Mouse (Mus musculus): Measurements from ENCODE around the gene Apol9b. TPM values are rescaled to one million over a fixed set of nuclear protein-coding genes. Genes with fewer than 3 reads are reported as not detected.
"Not testable (repeated sequence)": the region's sequence is repeated elsewhere in the genome, so short reads cannot be mapped to it uniquely, and the experiment has no call there.

Gene Apol9b
- polyA plus RNA-seq, 1 experiment from 2014 or later: not detected

DNA sequence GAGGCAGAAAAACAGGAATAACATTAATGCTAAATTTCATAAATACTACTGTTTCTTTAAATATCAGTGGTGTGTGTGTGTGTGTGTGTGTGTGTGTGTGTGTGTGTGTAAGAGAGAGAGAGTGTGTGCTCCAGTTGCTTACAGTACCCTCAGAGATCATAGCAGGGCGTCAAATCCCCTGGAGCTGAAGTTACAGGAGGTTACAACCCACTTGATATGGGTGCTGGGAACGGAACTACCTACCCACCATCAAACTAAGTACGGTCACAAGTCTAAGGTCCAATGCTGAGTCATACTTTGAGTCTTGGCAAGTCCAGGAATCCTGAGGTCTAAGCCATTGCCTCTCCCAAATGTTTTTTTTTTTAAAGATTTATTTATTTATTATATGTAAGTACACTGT, 1.1 kb upstream of the Apol9b start:
- not testable (repeated sequence) for H3K4me2 ChIP-seq; H3K4me1 ChIP-seq; H3K4me3 ChIP-seq (replicated peaks); H3K9me3 ChIP-seq (replicated peaks); ATAC-seq (replicated peaks; ENCODE audit: low FRiP score); H3K27ac ChIP-seq; H3K36me3 ChIP-seq; H3K27me3 ChIP-seq; H3K9ac ChIP-seq
- 89% methylated on average over 3 of the region's 3 CpGs for WGBS

DNA sequence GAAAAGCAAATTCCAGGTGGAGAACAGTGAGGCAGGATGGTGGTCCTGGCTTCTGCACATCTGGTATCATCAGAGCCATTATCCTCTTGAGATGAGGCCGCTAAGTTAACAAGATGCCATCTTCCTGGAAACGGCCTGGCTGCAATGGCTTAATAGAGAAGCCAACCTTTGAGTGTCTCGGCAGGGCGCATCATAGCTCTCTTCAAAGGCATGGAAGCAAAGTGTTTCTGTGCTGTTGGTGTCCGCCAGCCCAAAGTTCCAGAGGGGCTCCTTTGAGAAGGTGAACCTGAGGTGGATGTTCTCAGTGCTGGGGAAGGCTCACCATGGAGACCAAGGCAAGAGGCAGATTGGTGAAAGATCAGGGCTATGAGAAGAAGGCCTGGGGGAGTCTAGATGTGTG, 2.8 kb downstream of the Apol9b start:
- H3K4me2 ChIP-seq: no peak overlapping the region

DNA sequence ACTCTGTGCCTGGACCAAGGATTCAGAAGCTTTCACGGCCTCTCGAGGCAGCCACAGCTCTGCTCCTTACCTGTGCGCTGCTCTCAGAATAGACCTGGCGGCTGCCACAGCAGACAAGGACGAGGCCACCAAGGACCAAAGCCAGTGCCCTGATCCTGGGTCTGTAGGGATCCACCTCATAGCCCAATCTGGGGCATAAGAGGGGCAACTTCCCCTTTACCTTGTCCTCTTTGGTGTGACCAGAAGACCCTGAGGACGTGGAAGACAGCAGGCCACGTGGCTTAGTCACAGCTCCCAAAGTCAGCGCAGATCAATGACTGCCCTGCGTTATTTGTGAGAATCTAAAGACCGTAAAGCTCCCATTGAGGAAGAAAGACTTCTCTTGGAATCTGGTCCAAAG, 4.0 kb downstream of the Apol9b start:
- not testable (repeated sequence) for H3K27ac ChIP-seq; H3K36me3 ChIP-seq; ATAC-seq (replicated peaks; ENCODE audit: low FRiP score); H3K27me3 ChIP-seq; H3K4me3 ChIP-seq (replicated peaks); H3K4me1 ChIP-seq; H3K4me2 ChIP-seq; H3K9ac ChIP-seq; H3K9me3 ChIP-seq (replicated peaks)
- 76% methylated on average over 10 of the region's 10 CpGs for WGBS

More for the DNA sequence above, 2.8 kb downstream of the Apol9b start:
- Histone ChIP-seq H3K27me3 (no peaks in the 10 kb centered on the region), H3K36me3 (no peaks in the 10 kb centered on the region), H3K9me3 (replicated peaks) (no peaks in the 10 kb centered on the region), H3K4me1 (no peaks in the 10 kb centered on the region), H3K4me3 (replicated peaks) (no peak overlapping the region), H3K27ac (no peak overlapping the region), H3K9ac (no peak overlapping the region)
- no peak for ATAC-seq (replicated peaks; ENCODE audit: low FRiP score)
- WGBS: 89% methylated on average over 5 of the region's 5 CpGs

- H3K4me2 ChIP-seq; H3K27me3 ChIP-seq; H3K27ac ChIP-seq; ATAC-seq (replicated peaks; ENCODE audit: low FRiP score); H3K9ac ChIP-seq; H3K36me3 ChIP-seq; H3K4me3 ChIP-seq (replicated peaks); H3K4me1 ChIP-seq; H3K9me3 ChIP-seq (replicated peaks): not testable (repeated sequence)
- WGBS: 81% methylated on average over 8 of the region's 8 CpGs
Observed at GRCm38 (mm10) chr15:77733380-77733779, 4.5 kb downstream of the Apol9b start.

DNA sequence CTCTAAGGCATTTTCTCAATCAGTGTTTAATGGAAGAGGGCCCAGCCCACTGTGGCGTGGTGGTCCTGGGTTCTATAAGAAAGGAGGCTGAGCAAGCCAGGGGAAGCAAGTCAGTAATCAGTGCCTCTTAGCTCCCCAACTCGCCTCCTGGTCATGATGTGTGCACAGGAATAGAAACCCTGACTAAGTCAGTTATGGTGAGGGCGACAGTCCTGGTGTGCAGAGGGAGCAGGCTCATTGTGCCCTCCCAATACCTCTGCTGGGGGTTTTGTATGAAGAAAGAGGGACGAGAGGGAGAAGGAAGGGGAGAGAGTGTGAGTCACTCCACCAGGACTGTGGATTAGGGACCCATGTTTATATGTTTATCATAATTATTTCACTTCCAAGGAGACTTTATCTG, 5.1 kb downstream of the Apol9b start:
- not testable (repeated sequence) for H3K9ac ChIP-seq; H3K4me2 ChIP-seq; H3K4me1 ChIP-seq; H3K27ac ChIP-seq; H3K4me3 ChIP-seq (replicated peaks); H3K9me3 ChIP-seq (replicated peaks); H3K36me3 ChIP-seq; ATAC-seq (replicated peaks; ENCODE audit: low FRiP score); H3K27me3 ChIP-seq
- WGBS: 73% methylated on average over 4 of the region's 4 CpGs

DNA sequence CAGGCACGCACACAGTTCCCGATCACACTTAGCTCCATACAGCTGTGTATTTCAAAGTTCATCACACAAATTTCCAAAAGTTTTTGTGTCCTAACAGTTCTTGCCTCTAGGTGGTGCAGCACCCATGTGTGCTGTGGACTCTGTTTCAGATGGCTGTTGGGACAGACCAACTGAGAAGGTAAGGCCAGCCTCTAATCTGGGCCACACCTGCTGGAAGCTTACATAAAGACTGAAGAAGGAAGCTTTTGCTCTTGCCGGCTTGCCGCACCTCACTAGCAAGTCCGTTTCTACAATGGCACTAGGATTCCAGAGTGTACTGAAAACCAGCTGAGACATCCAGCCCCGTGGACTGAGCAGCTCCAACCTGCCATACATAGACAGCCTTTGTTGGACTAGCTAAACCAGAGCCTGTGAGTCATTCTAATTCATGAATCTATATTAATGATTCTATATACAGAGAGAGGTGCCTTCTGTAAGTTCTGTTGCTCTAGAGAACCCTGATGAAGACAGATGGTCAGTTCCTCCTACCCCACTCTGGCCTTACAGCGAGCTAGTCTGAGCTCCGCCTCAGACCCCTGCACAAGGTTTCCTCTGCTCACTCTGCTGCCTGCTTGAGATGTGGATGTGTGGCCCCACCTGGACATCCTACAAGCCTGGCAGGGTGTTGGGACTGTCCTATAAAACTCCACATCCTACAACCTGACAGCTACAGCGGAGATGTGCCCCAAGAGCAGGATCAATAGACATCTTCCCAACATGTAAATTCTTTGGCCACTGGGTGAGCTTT, 11.9 kb downstream of the Apol9b start:
- Histone ChIP-seq H3K9me3 (replicated peaks) (no peaks in the 10 kb centered on the region), H3K4me3 (replicated peaks) (no peak overlapping the region), H3K4me2 (no peak overlapping the region), H3K36me3 (no peaks in the 10 kb centered on the region), H3K9ac (no peak overlapping the region), H3K27me3 (no peaks in the 10 kb centered on the region), H3K4me1 (no peaks in the 10 kb centered on the region), H3K27ac (no peak overlapping the region)
- 74% methylated on average over 9 of the region's 9 CpGs for WGBS
- no peak for ATAC-seq (replicated peaks; ENCODE audit: low FRiP score)

GRCm38 (mm10) chr15:77741556-77741955, 12.7 kb downstream of the Apol9b start:
- not testable (repeated sequence) for H3K9ac ChIP-seq; H3K4me1 ChIP-seq; H3K4me2 ChIP-seq; H3K36me3 ChIP-seq; H3K9me3 ChIP-seq (replicated peaks); H3K27me3 ChIP-seq; ATAC-seq (replicated peaks; ENCODE audit: low FRiP score); H3K27ac ChIP-seq; H3K4me3 ChIP-seq (replicated peaks)
- WGBS: 87% methylated on average over 6 of the region's 6 CpGs

- no peak overlapping the region for H3K27ac ChIP-seq
- WGBS: 28% methylated on average over 5 of the region's 5 CpGs
- H3K4me1 ChIP-seq: no peaks in the 10 kb centered on the region
- no peak for ATAC-seq (replicated peaks; ENCODE audit: low FRiP score)
- H3K4me2 ChIP-seq: no peak overlapping the region
- H3K36me3 ChIP-seq: no peaks in the 10 kb centered on the region
- no peak overlapping the region for H3K9ac ChIP-seq
- no peak overlapping the region for H3K4me3 ChIP-seq (replicated peaks)
- no peaks in the 10 kb centered on the region for H3K9me3 ChIP-seq (replicated peaks)
- H3K27me3 ChIP-seq: no peaks in the 10 kb centered on the region
Observed at GRCm38 (mm10) chr15:77744632-77745031, 15.8 kb downstream of the Apol9b start.

GRCm38 (mm10) chr15:77745081-77745480, 16.2 kb downstream of the Apol9b start:
- Histone ChIP-seq H3K4me2 (no peak overlapping the region), H3K4me3 (replicated peaks) (no peak overlapping the region), H3K27me3 (no peaks in the 10 kb centered on the region), H3K9ac (no peak overlapping the region), H3K9me3 (replicated peaks) (no peaks in the 10 kb centered on the region), H3K4me1 (no peaks in the 10 kb centered on the region), H3K27ac (no peak overlapping the region), H3K36me3 (no peaks in the 10 kb centered on the region)
- ATAC-seq (replicated peaks; ENCODE audit: low FRiP score): no peak

DNA sequence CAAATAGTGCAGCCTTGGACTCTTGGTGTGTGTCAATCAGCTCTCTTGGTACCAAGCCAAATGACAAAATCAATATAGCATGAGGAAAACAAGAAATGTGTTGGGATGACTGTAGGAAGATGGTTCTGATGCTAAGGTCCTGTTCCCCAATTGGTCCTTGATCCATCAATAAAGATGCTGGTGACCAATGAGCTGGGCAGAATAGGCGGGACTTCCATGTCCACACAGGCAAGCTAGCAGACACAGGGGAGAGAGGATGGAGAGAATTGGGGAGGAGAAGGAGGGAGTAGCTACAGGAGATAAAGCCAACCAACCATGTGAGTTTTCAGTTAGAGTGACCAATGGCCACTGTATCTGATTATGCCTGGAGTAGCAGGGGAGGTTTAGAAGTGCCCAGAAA, 17.5 kb downstream of the Apol9b start:
- Histone ChIP-seq H3K9me3 (replicated peaks) (no peaks in the 10 kb centered on the region), H3K27ac (no peak overlapping the region), H3K4me3 (replicated peaks) (no peak overlapping the region), H3K27me3 (no peaks in the 10 kb centered on the region), H3K9ac (no peak overlapping the region), H3K4me2 (no peak overlapping the region), H3K4me1 (no peaks in the 10 kb centered on the region), H3K36me3 (no peaks in the 10 kb centered on the region)
- WGBS: 90% methylated on average over 1 of the region's 1 CpGs
- ATAC-seq (replicated peaks; ENCODE audit: low FRiP score): no peak

GRCm38 (mm10) chr15:77748414-77748813, 19.6 kb downstream of the Apol9b start:
- H3K27ac ChIP-seq: no peak overlapping the region
- 81% methylated on average over 3 of the region's 3 CpGs for WGBS
- no peak for ATAC-seq (replicated peaks; ENCODE audit: low FRiP score)
- H3K4me2 ChIP-seq: no peak overlapping the region
- H3K9ac ChIP-seq: no peak overlapping the region
- H3K27me3 ChIP-seq: no peaks in the 10 kb centered on the region
- no peaks in the 10 kb centered on the region for H3K36me3 ChIP-seq
- H3K4me1 ChIP-seq: no peaks in the 10 kb centered on the region
- no peaks in the 10 kb centered on the region for H3K9me3 ChIP-seq (replicated peaks)
- H3K4me3 ChIP-seq (replicated peaks): no peak overlapping the region

DNA sequence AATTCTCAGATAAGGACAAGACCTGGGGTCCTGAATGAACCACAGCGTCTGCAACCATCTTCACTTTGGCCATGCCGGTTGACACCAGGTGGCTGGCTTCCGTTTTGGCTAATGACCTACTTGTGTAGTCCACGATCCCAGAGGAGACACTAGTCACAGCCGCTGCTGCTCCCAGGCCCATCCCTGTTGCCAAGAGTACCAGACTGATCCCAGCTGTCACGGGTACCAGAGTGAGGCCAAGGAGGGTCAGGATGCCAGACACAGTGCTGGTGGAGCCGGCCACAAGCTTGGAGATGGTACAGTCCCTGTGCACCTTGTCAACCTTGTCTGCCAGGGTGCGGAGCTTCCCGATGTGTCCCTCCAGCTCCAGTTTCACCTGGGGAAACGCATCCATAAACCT, 20.9 kb downstream of the Apol9b start:
- no peak for ATAC-seq (replicated peaks; ENCODE audit: low FRiP score)
- Histone ChIP-seq H3K9ac (no peak overlapping the region), H3K27ac (no peak overlapping the region), H3K9me3 (replicated peaks) (no peaks in the 10 kb centered on the region), H3K4me2 (no peak overlapping the region), H3K27me3 (no peaks in the 10 kb centered on the region), H3K4me3 (replicated peaks) (no peak overlapping the region), H3K36me3 (no peaks in the 10 kb centered on the region), H3K4me1 (no peaks in the 10 kb centered on the region)
- 90% methylated on average over 10 of the region's 10 CpGs for WGBS

DNA sequence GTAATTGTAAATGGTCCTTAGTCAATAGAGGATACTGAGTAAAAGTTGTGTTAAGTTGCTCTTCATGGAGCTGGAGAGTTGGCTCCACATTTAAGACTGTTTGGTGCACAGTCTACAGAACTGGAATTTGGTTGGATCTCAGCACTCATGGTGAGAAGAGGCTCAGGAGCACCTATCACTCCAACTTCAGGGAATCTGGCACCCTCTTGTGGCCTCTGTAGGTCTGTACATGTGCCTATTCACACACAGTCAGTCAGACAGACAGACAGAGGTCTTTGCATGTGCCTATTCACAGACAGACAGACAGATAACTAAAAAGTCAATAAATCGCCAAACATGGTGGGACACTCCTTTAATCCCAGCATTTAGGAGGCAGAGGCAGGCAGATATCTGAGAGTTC, 21.6 kb downstream of the Apol9b start:
- H3K9me3 ChIP-seq (replicated peaks): no peaks in the 10 kb centered on the region
- no peak overlapping the region for H3K27ac ChIP-seq
- 21% methylated on average over 1 of the region's 1 CpGs for WGBS
- H3K4me2 ChIP-seq: no peak overlapping the region
- H3K4me3 ChIP-seq (replicated peaks): no peak overlapping the region
- H3K27me3 ChIP-seq: no peaks in the 10 kb centered on the region
- no peak for ATAC-seq (replicated peaks; ENCODE audit: low FRiP score)
- no peak overlapping the region for H3K9ac ChIP-seq
- no peaks in the 10 kb centered on the region for H3K36me3 ChIP-seq
- H3K4me1 ChIP-seq: no peaks in the 10 kb centered on the region
